Mouse (Mus musculus) embryonic facial prominence, embryonic 10.5 days (tissue): ENCODE measurements around the gene Rab20. TPM values are rescaled to one million over a fixed set of nuclear protein-coding genes. Genes with fewer than 3 reads are reported as not detected.

Source experiments
- DNase-seq: peaks from one replicate; pipeline ENCODE4 v3.0.0-alpha.2; 2017; ENCODE audit warnings: low spot score
- H3K27ac ChIP-seq: fragments of 300-500 bp; sonication (generic); replicated peaks from 2 replicates; pipeline ENCODE4 v1.5.1; 2016; ENCODE audit warnings: mild to moderate bottlenecking
- H3K27me3 ChIP-seq: fragments of 300-500 bp; sonication (generic); replicated peaks from 2 replicates; pipeline ENCODE4 v1.6.1; 2016; ENCODE audit warnings: low read depth, mild to moderate bottlenecking; ENCODE audit not compliant: poor library complexity, severe bottlenecking
- H3K36me3 ChIP-seq: fragments of 300-500 bp; sonication (generic); replicated peaks from 2 replicates; pipeline ENCODE4 v1.6.1; 2016; ENCODE audit warnings: mild to moderate bottlenecking, moderate library complexity
- H3K4me1 ChIP-seq: fragments of 300-500 bp; sonication (generic); 2 replicates; pipeline ENCODE4 v1.6.1; 2016
- H3K4me3 ChIP-seq: fragments of 300-500 bp; sonication (generic); 2 replicates; pipeline ENCODE4 v1.5.1; 2016; ENCODE audit warnings: mild to moderate bottlenecking, moderate library complexity
- H3K9me3 ChIP-seq: fragments of 300-500 bp; sonication (generic); 2 replicates; pipeline ENCODE4 v1.6.1; 2016; ENCODE audit warnings: mild to moderate bottlenecking
- WGBS: fragments of 180-500 bp; shearing (Covaris S2); methylation state at CpG from one replicate; pipeline ENCODE4 v1.1.7; 2016; 5-methylcytosine and 5-hydroxymethylcytosine counted together
- polyA plus RNA-seq: library from polyadenylated mRNA; unstranded; fragments of >200 nt; fragmentation: Nextera tagmentation; extraction: Ambion mirVana; gene quantifications from 2 replicates; pipeline ENCODE4 v1.2.1, GENCODE M21; 2016

Rab20 gene
- polyA plus RNA-seq, 1 experiment from 2014 or later: 2.5 TPM

- Histone ChIP-seq H3K27ac (no peak overlapping the region), H3K4me1 (peaks cover 29% of the 10 kb centered on the region), H3K36me3 (no peaks in the 10 kb centered on the region), H3K27me3 (no peaks in the 10 kb centered on the region), H3K4me3 (no peak overlapping the region), H3K9me3 (no peaks in the 10 kb centered on the region)
- 88% methylated on average over 4 of the region's 4 CpGs for WGBS
- no peak for DNase-seq
Measured at GRCm38 (mm10) chr8:11462641-11463040, 15.9 kb downstream of the Rab20 start.

GRCm38 (mm10) chr8:11461847-11462246 is 16.7 kb downstream of the Rab20 start:
- H3K36me3 ChIP-seq: no peaks in the 10 kb centered on the region
- H3K9me3 ChIP-seq: no peaks in the 10 kb centered on the region
- H3K4me1 ChIP-seq: peaks cover 36% of the 10 kb centered on the region
- no peak overlapping the region for H3K27ac ChIP-seq
- no peaks in the 10 kb centered on the region for H3K27me3 ChIP-seq
- H3K4me3 ChIP-seq: no peak overlapping the region
- DNase-seq: no peak
- WGBS: 62% methylated on average over 2 of the region's 2 CpGs

- DNase-seq: no peak
- no peaks in the 10 kb centered on the region for H3K36me3 ChIP-seq
- WGBS: 45% methylated on average over 2 of the region's 2 CpGs
- no peaks in the 10 kb centered on the region for H3K27me3 ChIP-seq
- H3K4me1 ChIP-seq: peaks cover 33% of the 10 kb centered on the region
- H3K9me3 ChIP-seq: no peaks in the 10 kb centered on the region
- no peak overlapping the region for H3K4me3 ChIP-seq
- H3K27ac ChIP-seq: no peak overlapping the region
Measured at GRCm38 (mm10) chr8:11460934-11461333, 17.6 kb downstream of the Rab20 start.

GRCm38 (mm10) chr8:11459016-11459415 is 19.5 kb downstream of the Rab20 start:
- Histone ChIP-seq H3K27me3 (peaks cover 5% of the 10 kb centered on the region; the same call in 1 of the 2 replicates), H3K4me3 (no peak overlapping the region), H3K9me3 (no peaks in the 10 kb centered on the region), H3K36me3 (no peaks in the 10 kb centered on the region), H3K4me1 (peaks cover 39% of the 10 kb centered on the region), H3K27ac (peak overlapping the region; percentile 65)
- 23% methylated on average over 5 of the region's 5 CpGs for WGBS
- DNase-seq: peak; percentile 61

GRCm38 (mm10) chr8:11457981-11458836 is 20.3 kb downstream of the Rab20 start:
- Histone ChIP-seq H3K27me3 (peaks cover 10% of the 10 kb centered on the region; the same call in 1 of the 2 replicates), H3K4me3 (0 out of 2 replicates have a peak overlapping the region, but pooled peaks have one; percentile 13), H3K36me3 (no peaks in the 10 kb centered on the region), H3K4me1 (peaks cover 47% of the 10 kb centered on the region), H3K27ac (peak overlapping the region; percentile 67), H3K9me3 (no peaks in the 10 kb centered on the region)
- no peak for DNase-seq
- WGBS: 34% methylated on average over 12 of the region's 12 CpGs

- 71% methylated on average over 3 of the region's 3 CpGs for WGBS
- Histone ChIP-seq H3K36me3 (no peaks in the 10 kb centered on the region), H3K27ac (no peak overlapping the region), H3K9me3 (no peaks in the 10 kb centered on the region), H3K27me3 (peaks cover 10% of the 10 kb centered on the region), H3K4me1 (peaks cover 55% of the 10 kb centered on the region), H3K4me3 (no peak overlapping the region)
- DNase-seq: no peak
Measured at GRCm38 (mm10) chr8:11457278-11457677, 21.2 kb downstream of the Rab20 start.

GRCm38 (mm10) chr8:11454228-11454627 is 24.3 kb downstream of the Rab20 start:
- peak overlapping the region; percentile 5; the same call in 1 of the 2 replicates for H3K27ac ChIP-seq
- no peaks in the 10 kb centered on the region for H3K36me3 ChIP-seq
- 46% methylated on average over 12 of the region's 12 CpGs for WGBS
- H3K4me1 ChIP-seq: peaks cover 60% of the 10 kb centered on the region
- DNase-seq: peak; percentile 21
- no peaks in the 10 kb centered on the region for H3K9me3 ChIP-seq
- H3K27me3 ChIP-seq: peaks cover 14% of the 10 kb centered on the region
- H3K4me3 ChIP-seq: no peak overlapping the region

- no peaks in the 10 kb centered on the region for H3K9me3 ChIP-seq
- peaks cover 47% of the 10 kb centered on the region for H3K4me1 ChIP-seq
- no peak overlapping the region for H3K4me3 ChIP-seq
- peak overlapping the region; percentile 48 for H3K27ac ChIP-seq
- peaks cover 12% of the 10 kb centered on the region for H3K36me3 ChIP-seq
- WGBS: 27% methylated on average over 4 of the region's 4 CpGs
- DNase-seq: no peak
- peaks cover 14% of the 10 kb centered on the region for H3K27me3 ChIP-seq
Measured at GRCm38 (mm10) chr8:11452974-11453373, 25.5 kb downstream of the Rab20 start.

- 56% methylated on average over 3 of the region's 3 CpGs for WGBS
- H3K27ac ChIP-seq: peak overlapping the region; percentile 48
Measured at GRCm38 (mm10) chr8:11452559-11452958, 26.0 kb downstream of the Rab20 start.

GRCm38 (mm10) chr8:11452152-11452551 is 26.4 kb downstream of the Rab20 start:
- H3K27ac ChIP-seq: no peak overlapping the region
- H3K9me3 ChIP-seq: no peaks in the 10 kb centered on the region
- WGBS: 92% methylated on average over 1 of the region's 1 CpGs
- H3K4me1 ChIP-seq: peaks cover 40% of the 10 kb centered on the region
- DNase-seq: no peak
- H3K36me3 ChIP-seq: peaks cover 20% of the 10 kb centered on the region
- H3K27me3 ChIP-seq: peaks cover 14% of the 10 kb centered on the region
- no peak overlapping the region for H3K4me3 ChIP-seq

More at GRCm38 (mm10) chr8:11452559-11452958, 26.0 kb downstream of the Rab20 start:
- DNase-seq: no peak
- Histone ChIP-seq H3K4me1 (peaks cover 43% of the 10 kb centered on the region), H3K36me3 (peaks cover 16% of the 10 kb centered on the region), H3K9me3 (no peaks in the 10 kb centered on the region), H3K27me3 (peaks cover 14% of the 10 kb centered on the region), H3K4me3 (no peak overlapping the region)

GRCm38 (mm10) chr8:11450184-11451113 is 28.1 kb downstream of the Rab20 start:
- WGBS: 44% methylated on average over 8 of the region's 8 CpGs
- H3K36me3 ChIP-seq: peaks cover 36% of the 10 kb centered on the region
- H3K4me1 ChIP-seq: peaks cover 37% of the 10 kb centered on the region
- peak; percentile 50 for DNase-seq
- no peaks in the 10 kb centered on the region for H3K9me3 ChIP-seq
- no peak overlapping the region for H3K27ac ChIP-seq
- H3K4me3 ChIP-seq: no peak overlapping the region
- peaks cover 14% of the 10 kb centered on the region for H3K27me3 ChIP-seq

GRCm38 (mm10) chr8:11447910-11448570 is 30.5 kb downstream of the Rab20 start:
- 93% methylated on average over 23 of the region's 23 CpGs for WGBS
- peaks cover 60% of the 10 kb centered on the region for H3K36me3 ChIP-seq
- peaks cover 22% of the 10 kb centered on the region for H3K4me1 ChIP-seq
- peaks cover 4% of the 10 kb centered on the region; the same call in 1 of the 2 replicates for H3K27me3 ChIP-seq
- no peak overlapping the region for H3K27ac ChIP-seq
- H3K9me3 ChIP-seq: no peaks in the 10 kb centered on the region
- no peak overlapping the region for H3K4me3 ChIP-seq
- DNase-seq: no peak
